Comparison of ENCODE assay signal across 7 mouse cellular contexts in the genomic region with DNA sequence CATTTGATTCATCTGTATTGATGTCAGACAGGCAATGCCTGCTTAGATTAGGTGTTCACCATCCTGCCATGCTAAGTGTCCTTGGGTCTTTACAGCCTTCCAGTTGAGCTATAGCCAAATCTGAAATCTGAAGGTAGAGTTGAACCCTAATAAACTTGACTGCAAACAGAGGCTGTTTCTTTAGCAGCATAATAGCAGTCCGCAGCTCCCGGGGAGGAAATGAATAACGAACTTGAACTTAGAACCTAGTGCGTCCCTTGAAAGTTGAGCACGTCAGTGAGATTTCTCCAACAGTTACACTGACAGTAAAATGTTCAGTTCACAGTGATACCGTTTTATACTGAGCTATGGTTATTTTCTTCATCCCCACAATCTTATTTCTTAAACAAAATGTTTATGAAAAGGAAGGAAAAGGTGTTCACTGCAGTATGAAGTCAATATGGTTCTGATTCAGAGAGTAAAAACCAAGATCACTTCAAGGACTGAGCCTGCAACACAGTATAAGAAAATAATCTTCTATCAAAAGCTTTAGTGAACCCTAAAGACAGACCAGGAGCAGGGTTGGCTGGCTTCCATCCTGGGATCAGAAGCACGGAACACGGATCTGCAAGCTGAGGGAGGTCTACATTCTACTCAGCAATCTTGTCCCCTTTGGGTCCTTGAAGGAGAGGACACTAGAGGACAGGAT.
DNase-seq lines count a peak whose midpoint lies in the region; ATAC-seq lines count a peak whose summit lies in the region.

No protein-coding gene starts in this region.

- H3K27me3 ChIP-seq in forebrain, embryonic 15.5 days = no peaks in the 10 kb centered on the region

- H3K36me3 ChIP-seq in forebrain, embryonic 15.5 days = no peaks in the 10 kb centered on the region

- H3K27ac ChIP-seq in forebrain, embryonic 15.5 days (replicated peaks) = peak overlapping the region; percentile 97

- peaks cover 39% of the 10 kb centered on the region for H3K4me1 ChIP-seq in forebrain, embryonic 15.5 days

- H3K4me3 ChIP-seq in forebrain, embryonic 15.5 days = peak overlapping the region; percentile 38

- peak overlapping the region; percentile 52 for H3K9ac ChIP-seq in forebrain, embryonic 15.5 days (replicated peaks)

- no peaks in the 10 kb centered on the region for H3K9me3 ChIP-seq in forebrain, embryonic 15.5 days

- no peak; the same call in 1 of the 2 replicates for ATAC-seq in forebrain, embryonic 15.5 days (replicated peaks)
- peak; percentile 41 for ATAC-seq in megakaryocyte progenitor cell, adult 5-6 weeks (replicated peaks; ENCODE audit: poor library complexity)

- peak overlapping the region; percentile 52 for H3K4me2 ChIP-seq in forebrain, embryonic 15.5 days (replicated peaks)

- 3% methylated on average over 8 of the region's 8 CpGs for WGBS in forebrain, embryonic 15.5 days

- peak; percentile 4 for DNase-seq in 416B (ENCODE audit: low read depth)
- DNase-seq in CD4-positive, CD25-positive, alpha-beta regulatory T cell, adult 2 months (ENCODE audit: low read depth, low spot score) = peak; percentile 62
- DNase-seq in kidney, adult 8-10 months = peak; percentile 26 to 32
- no peak for DNase-seq in right cerebral cortex, adult 2 months (ENCODE audit: low spot score in 2 of 2)
- DNase-seq in right cerebral cortex, postnatal 36 days (ENCODE audit: low spot score in 2 of 2) = no peak

Comparison
In these comparisons a context has a peak if more than half of its experiments do, and no peak if none do; other contexts are left out.
1. DNase-seq: peak in 416B (single experiment), CD4-positive, CD25-positive, alpha-beta regulatory T cell, adult 2 months (single experiment) and kidney, adult 8-10 months (2 of 2); none in right cerebral cortex, adult 2 months (0 of 2) and right cerebral cortex, postnatal 36 days (0 of 2).